Mouse (Mus musculus): ENCODE measurements around the gene Pld3.

- no peak for TF ChIP-seq GATA1 (IDR thresholded peaks at IDR 0.05; ENCODE audit: low read length)
- TF ChIP-seq TAL1 (IDR thresholded peaks at IDR 0.05; ENCODE audit: low read length), result no peak
These were observed 7.4 kb upstream of the Pld3 start for GRCm38 (mm10) chr7:27560291-27560887.

All from erythroblast, embryonic 14.5 days (primary cell).